Mouse (Mus musculus) intestine, embryonic 14.5 days (tissue): Measurements from ENCODE around the gene Atp7b. TPM values are rescaled to one million over a fixed set of nuclear protein-coding genes. Genes with fewer than 3 reads are reported as not detected.

Experiments
- ATAC-seq: fragments of 200-750 bp; cut with Nextera tagmentation; replicated peaks from 2 replicates; pipeline ENCODE4 v1.8.0; 2017; ENCODE audit warnings: low read depth, moderate number of reproducible peaks, moderate TSS enrichment, moderate library complexity; ENCODE audit not compliant: low FRiP score, low TSS enrichment
- DNase-seq: peaks from one replicate; pipeline ENCODE4 v3.0.0-alpha.2; 2018; ENCODE audit warnings: low spot score
- H3K27ac ChIP-seq: fragments of 300-500 bp; sonication (generic); 2 replicates; pipeline ENCODE4 v1.5.1; 2014; ENCODE audit warnings: low read depth, mild to moderate bottlenecking, control low read depth
- H3K27me3 ChIP-seq: fragments of 300-500 bp; sonication (generic); replicated peaks from 2 replicates; pipeline ENCODE4 v1.6.1; 2014; ENCODE audit warnings: low read length, control low read depth; ENCODE audit not compliant: control insufficient read depth, insufficient read depth
- H3K36me3 ChIP-seq: fragments of 300-500 bp; sonication (generic); 2 replicates; pipeline ENCODE4 v1.6.1; 2014; ENCODE audit warnings: low read length, control low read depth; ENCODE audit not compliant: control insufficient read depth, insufficient read depth
- H3K4me1 ChIP-seq: fragments of 300-500 bp; sonication (generic); replicated peaks from 2 replicates; pipeline ENCODE4 v1.6.1; 2014; ENCODE audit warnings: low read length, control low read depth, mixed read lengths; ENCODE audit not compliant: control insufficient read depth, insufficient read depth
- H3K4me2 ChIP-seq: fragments of 300-500 bp; sonication (generic); 2 replicates; pipeline ENCODE4 v1.6.1; 2014; ENCODE audit warnings: low read length
- H3K4me3 ChIP-seq: fragments of 300-500 bp; sonication (generic); 2 replicates; pipeline ENCODE4 v1.5.1; 2014; ENCODE audit warnings: low read depth, low read length, control low read depth, mixed read lengths
- H3K9ac ChIP-seq: fragments of 300-500 bp; sonication (generic); 2 replicates; pipeline ENCODE4 v1.6.1; 2014; ENCODE audit warnings: mild to moderate bottlenecking, low read length
- H3K9me3 ChIP-seq: fragments of 300-500 bp; sonication (generic); 2 replicates; pipeline ENCODE4 v1.6.1; 2016; ENCODE audit warnings: low read length, control low read depth; ENCODE audit not compliant: control insufficient read depth
- WGBS: fragments of 180-500 bp; shearing (Covaris S2); extraction: QIAGEN DNeasy Blood & Tissue Kit; methylation state at CpG from one replicate; pipeline ENCODE4 v1.1.7; 2014; 5-methylcytosine and 5-hydroxymethylcytosine counted together
- polyA plus RNA-seq: library from polyadenylated mRNA; unstranded; fragments of >200 nt; fragmentation: Nextera tagmentation; extraction: Ambion mirVana; gene quantifications from 2 replicates; pipeline ENCODE4 v1.2.1, GENCODE M21; 2014

Gene Atp7b
- polyA plus RNA-seq, 1 experiment from 2014 or later, result 4.1 TPM

DNA sequence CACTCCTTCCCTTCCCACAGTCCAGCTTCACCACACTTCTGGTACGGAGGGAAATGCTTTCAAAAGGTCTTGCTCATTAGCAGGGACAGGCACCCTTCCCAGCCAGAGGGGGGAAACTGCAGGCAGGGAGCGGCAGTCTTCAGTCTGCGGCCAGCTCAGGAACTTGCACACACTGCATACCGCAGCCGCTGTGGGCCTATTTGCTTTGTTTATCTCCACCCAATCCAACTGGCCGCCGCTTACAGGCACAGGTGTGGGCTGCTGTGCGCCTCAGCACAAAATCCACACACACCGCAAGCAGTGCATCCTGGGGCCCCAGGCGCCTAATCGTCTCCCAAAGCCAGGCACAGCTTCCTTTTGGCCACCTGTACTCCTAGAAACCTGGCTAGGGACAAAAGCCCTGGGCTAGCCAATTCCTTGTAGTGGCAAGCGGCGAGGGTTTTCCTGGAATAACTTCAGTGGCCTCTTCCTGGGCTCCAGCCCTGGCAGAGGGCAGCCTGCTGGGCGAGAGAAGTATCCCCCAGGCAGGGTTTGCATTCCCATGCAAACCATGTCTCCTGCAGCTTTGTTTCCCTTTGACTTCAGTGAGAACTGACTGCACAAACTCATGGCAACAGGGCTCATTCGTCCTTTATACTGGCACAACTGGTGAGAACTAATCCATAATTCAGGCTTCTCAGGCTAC lies 20.5 kb downstream of the Atp7b start:
- no peaks in the 10 kb centered on the region for H3K36me3 ChIP-seq
- H3K9ac ChIP-seq, result no peak overlapping the region
- peak; percentile 79 for ATAC-seq
- H3K4me3 ChIP-seq, result peak overlapping the region; percentile 20
- WGBS, result 14% methylated on average over 15 of the region's 15 CpGs
- H3K9me3 ChIP-seq, result no peaks in the 10 kb centered on the region
- H3K4me2 ChIP-seq, result peak overlapping the region; percentile 33
- peaks cover 8% of the 10 kb centered on the region; the same call in 1 of the 2 replicates for H3K4me1 ChIP-seq
- H3K27ac ChIP-seq, result peak overlapping the region; percentile 38; the same call in 1 of the 2 replicates
- DNase-seq, result peak; percentile 65
- H3K27me3 ChIP-seq, result no peaks in the 10 kb centered on the region

DNA sequence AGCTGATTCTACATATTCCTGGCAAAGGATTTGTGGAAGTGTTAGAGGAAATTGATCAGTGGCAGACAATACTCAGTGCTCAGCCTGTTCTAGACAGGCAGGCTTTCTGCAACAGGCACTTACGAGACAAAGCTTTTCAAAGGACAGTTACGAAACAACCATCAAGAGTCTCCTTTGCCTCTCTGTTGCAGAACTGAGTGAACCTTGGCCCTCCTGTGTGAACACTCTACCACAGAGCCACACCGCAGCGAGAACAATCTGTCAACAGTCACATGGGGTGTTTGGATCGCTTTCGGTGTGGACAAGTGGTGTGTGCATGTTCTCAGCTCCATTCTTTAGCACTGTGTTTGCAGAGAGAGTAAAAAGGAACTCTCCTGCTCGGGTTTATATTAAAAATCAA lies 23.1 kb downstream of the Atp7b start:
- DNase-seq, result no peak
- no peak overlapping the region for H3K4me3 ChIP-seq
- no peaks in the 10 kb centered on the region for H3K4me1 ChIP-seq
- H3K36me3 ChIP-seq, result no peaks in the 10 kb centered on the region
- H3K27ac ChIP-seq, result no peak overlapping the region
- no peaks in the 10 kb centered on the region for H3K9me3 ChIP-seq
- no peak for ATAC-seq
- WGBS, result 64% methylated on average over 7 of the region's 7 CpGs
- no peak overlapping the region for H3K4me2 ChIP-seq
- H3K9ac ChIP-seq, result no peak overlapping the region
- H3K27me3 ChIP-seq, result no peaks in the 10 kb centered on the region

DNA sequence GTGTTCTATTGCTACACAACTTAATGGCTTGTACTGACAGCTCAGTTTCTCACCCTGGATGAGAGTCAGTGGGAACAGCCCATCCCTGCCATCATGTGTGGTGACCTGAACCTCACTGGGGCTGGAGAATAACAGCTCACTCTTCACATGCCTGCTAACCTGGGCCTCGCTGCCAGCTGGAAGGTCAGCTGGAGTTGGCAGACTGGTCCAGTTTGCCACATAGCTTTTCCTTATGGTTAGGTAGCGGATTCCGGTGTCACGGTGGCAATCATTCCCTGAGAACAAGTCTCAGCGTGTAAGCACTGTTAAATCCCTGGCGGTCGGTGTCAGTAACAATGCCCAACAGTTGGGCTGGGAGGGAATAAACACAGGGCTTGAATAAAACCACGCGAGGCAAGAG lies 24.0 kb downstream of the Atp7b start:
- H3K27ac ChIP-seq, result no peak overlapping the region
- no peak for DNase-seq
- no peak overlapping the region for H3K4me3 ChIP-seq
- H3K4me2 ChIP-seq, result no peak overlapping the region
- no peaks in the 10 kb centered on the region for H3K4me1 ChIP-seq
- 92% methylated on average over 9 of the region's 9 CpGs for WGBS
- H3K9me3 ChIP-seq, result no peaks in the 10 kb centered on the region
- no peaks in the 10 kb centered on the region for H3K27me3 ChIP-seq
- ATAC-seq, result no peak
- H3K9ac ChIP-seq, result no peak overlapping the region
- no peaks in the 10 kb centered on the region for H3K36me3 ChIP-seq

DNA sequence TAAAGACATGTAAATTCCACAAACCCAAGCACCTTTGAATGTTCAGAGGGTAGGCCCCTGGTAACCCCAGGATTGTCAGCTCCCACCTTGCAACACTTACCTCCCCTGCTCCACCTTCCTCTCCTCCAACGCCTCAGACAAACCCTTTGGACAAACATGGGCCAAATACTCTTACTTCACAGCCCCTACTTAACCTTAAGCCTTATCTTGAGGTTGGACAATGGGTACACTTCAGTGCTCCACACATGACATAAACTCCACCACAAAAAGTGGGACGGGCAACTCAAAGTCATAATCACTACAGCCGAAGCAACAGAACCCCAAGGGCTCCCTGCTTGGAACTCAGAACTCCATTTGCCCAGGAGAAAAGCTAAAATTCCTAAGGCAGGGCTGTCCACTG lies 29.1 kb downstream of the Atp7b start:
- H3K4me2 ChIP-seq, result no peak overlapping the region
- H3K9ac ChIP-seq, result no peak overlapping the region
- H3K4me1 ChIP-seq, result no peaks in the 10 kb centered on the region
- ATAC-seq (no peak), DNase-seq (no peak)
- H3K9me3 ChIP-seq, result no peaks in the 10 kb centered on the region
- no peaks in the 10 kb centered on the region for H3K27me3 ChIP-seq
- no peak overlapping the region for H3K27ac ChIP-seq
- WGBS, result 83% methylated on average over 3 of the region's 3 CpGs
- H3K4me3 ChIP-seq, result no peak overlapping the region
- H3K36me3 ChIP-seq, result no peaks in the 10 kb centered on the region

DNA sequence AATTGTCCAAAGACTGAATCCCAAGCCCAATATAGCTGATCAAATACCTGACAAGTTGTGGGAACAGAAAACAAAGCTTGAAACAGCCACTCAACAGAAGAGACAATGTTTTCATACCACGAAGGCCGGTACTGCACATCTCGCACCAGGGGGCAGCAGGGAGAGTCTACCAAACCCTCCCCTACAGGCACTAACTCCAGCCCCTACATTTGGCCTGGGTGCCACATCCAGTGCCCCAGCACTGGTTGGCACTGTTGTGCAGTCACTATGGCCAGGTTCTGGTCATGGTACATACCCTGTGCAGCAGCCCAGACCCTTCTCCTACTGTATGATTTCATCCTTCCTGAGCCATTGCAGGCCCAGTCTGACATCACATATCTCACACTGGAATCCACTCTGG lies 31.1 kb downstream of the Atp7b start:
- ATAC-seq, result no peak
- Histone ChIP-seq H3K4me3 (no peak overlapping the region), H3K36me3 (no peaks in the 10 kb centered on the region), H3K4me1 (no peaks in the 10 kb centered on the region), H3K27ac (no peak overlapping the region), H3K9ac (no peak overlapping the region), H3K9me3 (no peaks in the 10 kb centered on the region), H3K27me3 (no peaks in the 10 kb centered on the region), H3K4me2 (no peak overlapping the region)
- 85% methylated on average over 3 of the region's 3 CpGs for WGBS
- DNase-seq, result no peak

DNA sequence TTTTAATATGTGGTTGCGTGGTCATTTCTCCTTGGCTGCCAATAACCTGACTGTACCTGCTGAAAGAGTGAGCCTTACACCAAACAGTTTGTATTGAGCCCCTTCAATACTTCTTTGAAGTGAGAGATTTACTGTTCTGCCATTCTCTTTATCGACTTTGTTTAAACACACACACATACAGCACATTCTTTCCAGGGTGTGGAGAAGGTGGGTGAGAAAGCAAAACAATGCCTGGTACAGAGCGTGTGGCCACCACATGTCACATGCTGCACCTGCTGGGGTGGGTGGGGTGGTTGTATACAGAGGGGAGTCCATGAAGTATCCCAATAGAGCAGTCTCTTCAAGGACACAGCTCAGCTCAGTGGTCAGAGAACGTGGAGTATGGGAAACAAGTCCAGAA lies 34.9 kb downstream of the Atp7b start:
- Histone ChIP-seq H3K4me1 (no peaks in the 10 kb centered on the region), H3K9ac (no peak overlapping the region), H3K27me3 (no peaks in the 10 kb centered on the region), H3K27ac (no peak overlapping the region), H3K9me3 (no peaks in the 10 kb centered on the region), H3K36me3 (no peaks in the 10 kb centered on the region), H3K4me2 (no peak overlapping the region), H3K4me3 (no peak overlapping the region)
- ATAC-seq, result peak; percentile 78
- WGBS, result 46% methylated on average over 4 of the region's 4 CpGs
- DNase-seq, result no peak

DNA sequence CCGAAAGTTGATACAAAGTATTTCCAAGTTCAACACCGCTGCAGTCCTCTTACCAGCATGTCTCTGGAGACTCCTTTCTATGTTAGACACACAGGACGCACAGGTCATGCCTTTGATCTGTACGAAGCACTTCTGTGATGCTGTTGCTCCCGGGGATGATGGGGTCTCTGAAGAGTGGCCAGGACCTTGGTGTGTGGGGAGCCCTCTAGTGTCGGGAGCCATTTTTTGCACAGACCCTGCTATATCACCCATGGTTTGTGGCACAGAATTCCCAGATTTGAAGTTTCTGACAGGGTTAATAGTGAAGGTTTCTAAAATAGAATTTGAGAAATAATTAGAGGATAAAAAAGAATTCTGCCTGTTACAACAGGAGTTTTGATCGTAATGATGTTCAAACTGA lies 37.9 kb downstream of the Atp7b start:
- H3K27me3 ChIP-seq, result no peaks in the 10 kb centered on the region
- H3K36me3 ChIP-seq, result no peaks in the 10 kb centered on the region
- no peak overlapping the region for H3K9ac ChIP-seq
- no peaks in the 10 kb centered on the region for H3K9me3 ChIP-seq
- no peaks in the 10 kb centered on the region for H3K4me1 ChIP-seq
- H3K4me2 ChIP-seq, result no peak overlapping the region
- DNase-seq (no peak), ATAC-seq (no peak)
- 62% methylated on average over 7 of the region's 7 CpGs for WGBS
- H3K27ac ChIP-seq, result no peak overlapping the region
- H3K4me3 ChIP-seq, result no peak overlapping the region

DNA sequence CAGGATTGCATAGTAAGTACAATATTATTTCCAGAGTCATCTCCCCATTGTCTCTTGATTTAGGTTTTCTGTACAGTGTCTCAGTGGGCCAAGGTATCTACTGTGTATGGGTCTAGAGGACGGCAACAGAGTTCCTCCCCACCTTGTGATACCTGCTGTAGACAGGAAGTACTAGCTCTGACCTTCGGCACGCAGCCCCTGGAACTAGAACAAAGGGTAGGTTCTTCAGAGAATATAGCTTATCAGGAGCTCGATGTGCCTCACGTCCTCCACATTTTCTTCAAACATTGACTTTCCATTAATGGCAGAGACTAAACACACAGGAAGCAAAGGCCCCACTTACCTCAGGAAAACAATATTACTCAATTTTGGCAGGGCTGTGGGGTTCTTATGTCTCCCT lies 40.6 kb downstream of the Atp7b start:
- ATAC-seq (no peak), DNase-seq (no peak)
- no peak overlapping the region for H3K9ac ChIP-seq
- H3K27ac ChIP-seq, result no peak overlapping the region
- H3K9me3 ChIP-seq, result no peaks in the 10 kb centered on the region
- H3K27me3 ChIP-seq, result no peaks in the 10 kb centered on the region
- H3K4me1 ChIP-seq, result no peaks in the 10 kb centered on the region
- H3K4me2 ChIP-seq, result no peak overlapping the region
- H3K36me3 ChIP-seq, result no peaks in the 10 kb centered on the region
- H3K4me3 ChIP-seq, result no peak overlapping the region
- 74% methylated on average over 5 of the region's 5 CpGs for WGBS

DNA sequence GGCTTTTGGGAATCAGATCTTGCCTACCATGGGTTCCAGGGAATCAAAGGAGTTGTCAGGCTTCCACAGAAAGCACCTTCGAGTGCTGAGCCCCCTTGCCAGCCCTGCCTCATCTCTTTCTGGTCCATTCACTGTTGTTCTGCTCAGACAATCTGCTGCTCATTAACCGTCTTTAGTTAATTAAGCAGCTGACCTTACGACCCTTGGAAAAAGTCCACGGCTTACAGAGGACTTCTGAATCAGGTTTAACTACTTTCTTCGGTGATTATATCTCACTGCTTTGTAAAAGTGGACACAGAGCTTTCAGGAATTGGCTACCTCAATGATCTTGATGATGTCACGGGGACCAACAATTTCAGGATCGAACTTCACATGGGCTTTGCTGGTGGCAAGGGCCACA lies 42.4 kb downstream of the Atp7b start:
- no peaks in the 10 kb centered on the region for H3K4me1 ChIP-seq
- WGBS, result 74% methylated on average over 7 of the region's 7 CpGs
- DNase-seq (no peak), ATAC-seq (no peak)
- no peaks in the 10 kb centered on the region for H3K27me3 ChIP-seq
- H3K4me2 ChIP-seq, result no peak overlapping the region
- no peaks in the 10 kb centered on the region for H3K9me3 ChIP-seq
- no peak overlapping the region for H3K9ac ChIP-seq
- H3K27ac ChIP-seq, result no peak overlapping the region
- H3K4me3 ChIP-seq, result no peak overlapping the region
- H3K36me3 ChIP-seq, result no peaks in the 10 kb centered on the region
